Mouse (Mus musculus) large intestine, adult 2 months (tissue): ENCODE measurements around the gene Fkbp1a. TPM values are rescaled to one million over a fixed set of nuclear protein-coding genes. Genes with fewer than 3 reads are reported as not detected.

ENCODE experiments used
- DNase-seq: peaks from one replicate; pipeline ENCODE4 v3.0.0-alpha.2; 2012; ENCODE audit warnings: low read depth, low spot score
- WGBS: fragments of 180-500 bp; shearing (Covaris S2); methylation state at CpG from one replicate; pipeline ENCODE4 v1.1.7; 2018; 5-methylcytosine and 5-hydroxymethylcytosine counted together
- polyA plus RNA-seq: library from polyadenylated mRNA; depleted of rRNA; stranded (reverse); fragments of >200 nt; gene quantifications from 2 replicates; pipeline ENCODE4 v1.2.3, GENCODE M21; 2012; rRNA removed

Gene Fkbp1a
- 82.7 and 98.9 TPM in 2 replicates for polyA plus RNA-seq

DNA sequence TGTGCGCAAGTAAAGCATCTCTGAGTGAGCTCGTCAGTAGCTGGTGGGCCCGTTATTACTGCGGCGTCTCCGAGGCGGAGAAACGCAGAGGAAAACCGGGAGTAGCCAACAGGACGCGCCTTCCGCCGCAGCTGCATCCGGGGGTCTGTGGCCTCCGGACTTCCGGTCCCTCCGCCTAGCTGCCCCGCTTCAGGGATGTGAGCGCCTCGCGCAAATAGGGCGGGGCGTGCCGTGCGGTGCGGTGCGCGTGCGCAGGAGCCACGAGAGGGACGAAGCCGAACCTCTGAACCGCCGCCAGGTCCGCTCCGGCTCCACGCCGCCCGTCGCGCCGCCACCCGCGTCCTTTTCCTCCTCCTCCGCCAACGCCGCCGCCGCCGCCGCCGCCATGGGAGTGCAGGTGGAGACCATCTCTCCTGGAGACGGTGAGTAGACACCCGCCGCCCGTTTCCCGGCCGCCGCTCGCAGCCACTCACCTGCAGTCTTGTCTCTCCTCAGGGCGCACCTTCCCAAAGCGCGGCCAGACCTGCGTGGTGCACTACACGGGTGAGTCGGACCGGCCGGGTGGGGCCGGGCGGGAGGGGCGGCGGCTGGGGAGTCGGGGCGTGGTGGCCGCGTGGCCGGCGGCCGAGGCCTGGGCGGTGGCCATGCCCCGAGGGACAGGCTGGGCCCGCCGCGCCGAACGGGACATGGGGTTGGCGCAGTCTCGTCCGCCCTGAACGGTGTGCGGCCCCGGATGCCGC, at the start of gene Fkbp1a:
Gene Fkbp1a, plus strand, starts transcription at position 161 of the 740 bp plus-strand sequence.
- peak; percentile 53 for DNase-seq
- under 1% methylated on average over 78 of the region's 93 CpGs for WGBS

DNA sequence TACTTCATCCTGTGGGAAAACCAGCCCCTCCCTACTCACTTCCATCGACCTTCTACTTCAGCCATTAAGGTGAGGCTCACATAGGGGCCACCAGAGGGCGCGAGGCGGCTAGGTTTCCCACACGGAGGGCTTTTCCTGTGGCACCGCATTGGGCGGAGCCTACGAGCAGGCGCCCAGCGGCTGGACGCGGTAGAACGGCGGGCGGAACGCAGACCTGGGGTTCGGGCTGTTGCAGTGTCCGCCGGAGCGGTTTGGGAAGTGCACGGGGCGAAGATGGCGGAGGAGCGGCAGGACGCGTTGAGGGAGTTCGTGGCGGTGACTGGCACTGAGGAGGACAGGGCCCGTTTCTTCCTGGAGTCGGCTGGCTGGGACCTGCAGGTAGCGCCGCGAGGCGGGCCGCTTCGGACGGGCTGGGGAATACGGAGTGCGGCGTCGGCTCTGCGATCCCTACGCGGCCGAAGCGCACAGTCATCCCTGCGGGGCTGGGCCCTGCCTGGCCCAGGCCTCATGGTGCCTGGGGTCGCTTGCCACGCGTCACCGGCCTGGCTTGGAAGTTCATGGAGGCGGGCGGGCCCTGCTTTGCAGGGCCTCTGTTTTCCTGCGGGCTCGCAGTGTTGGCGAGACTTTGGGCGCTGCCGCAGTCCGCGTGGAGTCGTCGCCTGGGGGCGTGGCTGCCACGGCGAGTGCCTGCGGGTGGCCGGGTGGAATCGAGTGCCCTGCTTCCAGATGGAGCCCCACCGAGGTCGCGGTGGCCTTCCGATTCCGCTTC, 48.1 kb upstream of the Fkbp1a start, which contains the start of gene Nsfl1c:
Gene Nsfl1c, plus strand, starts transcription at position 148 of the 769 bp plus-strand sequence.
- DNase-seq, result peak; percentile 70
- under 1% methylated on average over 73 of the region's 73 CpGs for WGBS

DNA sequence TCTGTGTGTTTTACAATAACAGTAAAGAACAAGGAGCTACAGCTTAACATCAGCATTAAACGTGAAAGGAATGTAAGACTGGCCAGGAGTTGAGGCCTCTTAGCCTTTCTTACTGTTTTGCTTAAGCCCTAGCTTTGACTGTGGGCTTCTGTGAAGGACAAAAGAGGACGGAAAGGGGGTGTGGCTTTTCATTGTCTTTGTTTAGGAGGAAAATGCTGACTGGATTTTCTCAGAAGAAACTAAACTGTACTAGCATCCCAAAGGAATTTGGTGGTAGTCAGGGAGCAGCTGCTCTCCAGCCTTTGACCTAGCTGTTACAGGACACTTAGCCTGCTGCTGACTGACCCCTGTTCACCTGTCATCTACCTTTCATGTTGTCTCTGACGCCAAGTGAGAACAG, 43.9 kb upstream of the Fkbp1a start:
- 63% methylated on average over 3 of the region's 3 CpGs for WGBS
- no peak for DNase-seq

DNA sequence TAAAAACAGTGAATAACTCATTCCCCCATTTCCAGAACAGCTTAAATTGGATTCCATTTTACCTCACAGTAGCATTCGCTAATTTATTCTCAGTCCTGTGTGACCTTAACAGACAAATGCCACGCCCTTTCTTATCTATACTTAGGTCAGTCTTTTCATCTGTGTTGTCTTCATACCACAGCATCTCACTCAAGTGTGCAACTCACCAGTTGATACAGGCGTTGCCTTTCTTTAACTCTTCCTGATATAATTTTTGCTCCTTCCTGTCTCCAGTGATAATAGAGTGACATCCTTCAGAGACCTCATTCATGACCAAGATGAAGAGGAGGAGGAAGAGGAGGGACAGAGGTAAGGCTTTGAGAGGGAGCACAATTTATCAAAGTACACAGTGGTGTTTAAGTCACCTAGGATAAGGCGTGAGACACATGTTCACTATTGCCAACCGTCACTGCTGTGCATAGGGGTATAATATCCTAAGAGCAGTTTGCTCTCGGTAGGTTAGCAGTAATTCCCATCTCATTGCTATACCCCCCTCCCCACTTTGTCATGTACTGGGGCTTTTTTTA, 41.8 kb upstream of the Fkbp1a start:
- DNase-seq, result no peak
- WGBS, result 80% methylated on average over 6 of the region's 6 CpGs

DNA sequence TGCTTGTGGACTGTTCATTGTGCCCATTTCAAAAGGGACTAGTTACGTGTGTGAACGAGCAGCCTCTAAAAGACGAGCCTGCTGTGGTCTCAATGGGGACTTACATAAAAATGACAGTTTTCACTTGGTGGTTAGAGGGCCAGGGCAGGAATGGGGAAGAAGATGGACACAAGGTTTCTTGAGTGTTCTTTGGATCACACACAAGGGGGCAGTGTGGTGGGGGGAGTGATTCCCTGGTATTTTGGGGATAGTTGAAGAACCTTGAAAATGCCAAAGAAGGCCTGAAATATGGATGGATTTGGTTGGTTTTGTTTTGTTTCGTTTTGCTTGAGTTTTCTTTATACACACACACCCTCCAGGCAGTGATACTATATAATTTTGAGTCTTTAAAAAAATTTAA, 38.1 kb upstream of the Fkbp1a start:
- DNase-seq, result no peak
- WGBS, result 81% methylated on average over 4 of the region's 4 CpGs

DNA sequence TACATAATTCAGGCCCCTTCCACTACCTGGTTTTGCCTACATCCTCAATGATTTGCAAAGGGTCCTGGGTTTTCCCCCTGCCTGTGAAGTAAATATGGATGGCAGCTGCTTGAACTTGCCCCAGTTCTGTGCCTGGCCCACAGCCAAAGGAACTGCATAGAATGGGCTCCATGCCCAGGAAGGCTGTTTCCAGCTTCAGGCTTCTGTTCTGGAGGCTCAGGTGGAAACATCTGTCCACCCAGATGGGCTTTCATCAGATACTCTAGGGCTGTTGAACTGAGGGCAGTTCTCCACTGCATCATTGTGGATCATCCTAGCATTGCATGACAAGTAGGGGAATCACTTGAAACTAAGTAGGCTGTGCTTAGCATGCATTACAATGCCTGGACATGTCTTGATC, 30.1 kb upstream of the Fkbp1a start:
- DNase-seq, result peak; percentile 36

DNA sequence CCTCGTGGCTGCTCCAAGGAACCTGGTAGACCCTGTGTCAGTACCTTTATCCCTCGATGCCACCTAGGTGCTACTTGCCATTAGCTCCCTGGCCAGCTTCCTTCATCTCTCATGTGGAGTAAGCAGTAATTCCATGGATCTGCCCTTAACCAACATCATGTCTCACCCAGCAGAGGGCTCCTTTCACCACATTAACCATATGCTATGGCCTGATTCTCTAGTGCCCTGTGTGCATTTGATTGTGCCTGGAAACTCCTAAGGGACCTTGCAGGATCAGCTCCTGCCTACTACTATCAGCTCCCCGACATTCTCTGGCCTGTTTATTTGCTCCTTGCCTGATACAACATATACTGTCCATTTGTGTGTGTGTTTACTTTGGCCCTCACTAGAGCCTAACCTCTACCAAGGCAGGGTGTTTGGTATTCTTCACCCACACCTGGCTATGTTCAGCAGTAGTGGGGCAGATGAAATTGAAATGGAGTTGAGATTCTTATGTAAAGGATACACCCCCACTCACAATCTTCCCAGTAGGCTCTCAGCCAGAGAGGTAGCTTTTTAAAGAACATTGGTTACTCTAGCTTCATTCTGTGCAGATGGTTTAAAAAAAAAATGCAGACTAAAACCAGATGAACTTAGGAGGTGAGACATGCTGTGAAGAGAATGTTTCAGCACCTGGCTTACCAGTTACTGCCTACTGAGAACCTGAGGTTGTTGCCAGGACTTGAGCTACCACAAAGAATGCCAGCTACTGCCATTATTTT, 28.6 kb upstream of the Fkbp1a start:
- DNase-seq, result no peak
- 76% methylated on average over 3 of the region's 3 CpGs for WGBS

DNA sequence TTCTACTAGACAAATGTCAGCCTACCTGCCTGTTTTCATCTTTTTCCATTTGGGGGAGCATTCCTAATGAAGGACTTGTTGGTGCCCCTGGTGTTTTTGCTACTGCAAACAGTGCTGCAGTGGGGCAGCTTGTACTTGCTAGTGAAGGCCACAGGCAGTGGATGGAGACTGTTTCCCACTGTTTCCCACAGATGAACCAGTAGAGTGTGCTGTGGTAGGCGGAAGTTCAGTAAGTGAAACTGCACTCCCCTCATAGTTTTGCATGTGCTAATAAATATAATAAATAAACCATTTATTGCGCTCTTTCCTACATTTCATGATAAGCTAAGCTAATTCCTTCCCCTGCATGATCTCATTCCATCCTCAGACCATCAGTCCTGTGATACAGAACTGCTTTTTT, 23.3 kb upstream of the Fkbp1a start:
- no peak for DNase-seq
- WGBS, result 85% methylated on average over 2 of the region's 2 CpGs

DNA sequence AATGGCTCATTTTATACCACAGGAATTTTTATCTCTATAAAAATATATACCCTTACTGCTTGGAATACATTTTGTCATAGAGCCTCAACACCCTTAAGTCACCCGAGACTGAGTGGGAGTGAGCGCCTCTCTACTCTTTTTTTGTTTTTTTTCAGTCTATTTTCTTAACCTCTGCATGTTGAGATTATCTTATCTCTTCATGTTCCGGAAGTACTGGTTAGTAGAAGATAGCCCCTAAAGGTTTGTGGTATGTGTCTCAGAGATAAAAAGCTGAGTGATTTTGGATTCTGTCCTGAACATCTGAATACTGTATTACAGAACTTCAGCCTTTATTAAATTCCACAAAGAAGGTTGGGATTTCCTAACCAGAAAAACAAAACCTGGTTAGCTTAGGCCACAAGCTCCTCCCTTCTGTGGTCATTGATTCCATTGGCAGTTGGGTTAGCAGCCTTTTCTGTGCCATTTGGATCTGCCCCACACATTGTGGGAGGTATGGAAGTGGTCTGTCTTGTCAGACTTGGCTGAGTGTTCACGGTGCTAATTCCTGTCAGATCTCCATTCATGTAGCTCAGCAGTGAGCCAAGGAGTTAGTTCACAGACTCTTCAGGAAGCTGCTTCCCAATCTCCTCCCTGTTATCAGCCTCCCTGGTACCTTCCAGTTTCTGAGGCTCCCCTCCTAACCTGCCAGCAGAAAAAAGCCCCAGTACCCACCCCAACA, 17.8 kb upstream of the Fkbp1a start:
- DNase-seq, result no peak
- 65% methylated on average over 4 of the region's 4 CpGs for WGBS

DNA sequence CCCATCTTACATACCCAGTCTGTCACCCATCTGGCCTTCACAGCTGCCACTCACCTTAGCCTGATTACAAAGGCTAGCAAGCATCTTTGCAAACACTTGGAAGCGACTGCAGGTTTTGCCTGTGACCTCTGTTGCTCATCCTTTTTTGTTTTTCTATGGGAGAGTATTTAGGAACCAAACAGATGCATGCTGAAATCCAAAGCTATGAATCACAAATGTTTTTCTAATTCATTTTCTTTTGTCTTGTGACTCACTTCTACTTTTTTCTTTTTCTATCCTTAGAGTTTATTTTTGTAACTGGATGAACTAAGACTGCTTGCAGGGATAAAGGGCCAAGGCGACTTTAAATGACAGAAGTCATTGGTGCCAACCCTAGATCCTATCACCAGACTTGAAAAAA, 16.8 kb upstream of the Fkbp1a start:
- WGBS, result 71% methylated on average over 2 of the region's 2 CpGs
- no peak for DNase-seq

DNA sequence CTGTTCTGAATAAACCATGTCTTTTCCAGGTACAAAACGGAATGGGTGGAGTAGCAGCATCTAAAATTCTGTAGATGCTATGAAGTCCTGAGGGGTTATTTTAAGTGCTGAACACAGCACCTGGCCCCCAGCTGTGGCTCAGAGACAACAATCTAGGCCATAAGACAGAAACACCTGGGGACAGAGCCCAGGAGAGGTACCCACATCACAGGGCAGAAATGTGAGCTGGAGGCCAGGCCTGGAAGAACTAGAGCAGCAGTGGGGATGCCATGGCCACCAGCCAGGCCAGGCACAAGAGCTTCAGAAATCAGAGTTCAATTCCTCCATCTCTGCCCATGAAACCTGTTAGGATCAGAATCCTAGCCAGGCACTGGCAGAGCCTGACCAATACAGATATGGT, 14.2 kb upstream of the Fkbp1a start:
- WGBS, result 92% methylated on average over 1 of the region's 1 CpGs
- DNase-seq, result no peak

DNA sequence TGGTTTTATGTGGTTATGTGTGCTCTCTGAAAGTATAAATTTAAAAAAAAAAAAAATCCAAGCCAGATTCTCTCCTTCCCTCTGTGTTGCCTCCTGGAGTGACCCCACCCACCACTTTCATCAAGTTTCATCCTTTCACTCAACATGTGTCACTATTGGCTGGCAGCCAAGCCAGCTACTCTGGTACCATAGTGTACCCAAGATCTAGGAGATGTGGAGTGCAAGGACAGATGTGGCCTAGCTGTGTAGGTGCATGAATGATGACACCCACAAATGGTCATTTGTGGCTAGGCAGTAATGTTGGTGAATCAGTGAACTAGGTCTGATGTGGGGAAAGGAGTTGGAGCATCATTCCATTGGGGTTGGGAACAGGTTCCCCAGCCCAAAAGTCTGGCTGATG, 13.1 kb upstream of the Fkbp1a start:
- DNase-seq, result no peak

DNA sequence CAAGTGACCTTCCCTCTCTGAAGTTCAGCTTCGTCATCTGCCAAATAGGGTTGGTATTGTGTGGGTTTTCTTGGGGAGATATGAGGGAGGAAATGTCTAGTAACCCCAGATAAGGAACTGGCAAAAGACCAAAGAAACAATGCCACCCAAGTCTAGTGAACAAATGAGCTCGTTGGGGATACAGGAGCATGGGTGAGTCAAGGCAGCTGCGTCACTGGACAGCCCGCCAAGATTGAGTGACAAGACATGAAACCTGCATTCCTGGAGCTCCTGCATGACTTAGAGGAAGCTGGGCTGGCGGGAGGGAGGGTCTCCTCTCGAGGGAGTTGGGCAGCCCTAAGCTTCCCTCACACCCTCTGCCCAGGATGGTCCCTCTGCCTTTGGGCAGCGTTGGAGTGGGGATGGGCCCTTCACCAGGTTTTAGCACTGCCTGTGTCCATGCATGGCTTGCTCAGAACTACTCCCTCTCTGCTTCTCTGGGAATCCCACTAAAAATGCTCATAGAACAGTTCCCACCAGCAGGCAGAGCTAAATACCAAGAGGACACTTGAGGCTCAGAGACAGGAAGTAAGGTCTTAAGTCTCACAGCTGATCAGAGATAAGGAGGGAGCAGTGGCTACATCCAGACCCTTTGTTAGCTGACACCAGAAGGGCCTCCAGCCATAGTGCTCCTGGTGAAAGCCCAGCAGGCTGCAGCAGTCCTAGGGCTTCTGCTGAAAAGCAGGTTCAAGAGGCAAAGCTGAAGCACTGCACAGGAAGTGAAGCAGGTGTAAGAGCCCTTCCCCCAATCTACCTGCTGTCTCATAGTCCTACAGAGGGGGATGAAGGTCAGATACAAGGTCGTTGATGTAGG, 11.7 kb upstream of the Fkbp1a start:
- 33% methylated on average over 8 of the region's 8 CpGs for WGBS
- no peak for DNase-seq

DNA sequence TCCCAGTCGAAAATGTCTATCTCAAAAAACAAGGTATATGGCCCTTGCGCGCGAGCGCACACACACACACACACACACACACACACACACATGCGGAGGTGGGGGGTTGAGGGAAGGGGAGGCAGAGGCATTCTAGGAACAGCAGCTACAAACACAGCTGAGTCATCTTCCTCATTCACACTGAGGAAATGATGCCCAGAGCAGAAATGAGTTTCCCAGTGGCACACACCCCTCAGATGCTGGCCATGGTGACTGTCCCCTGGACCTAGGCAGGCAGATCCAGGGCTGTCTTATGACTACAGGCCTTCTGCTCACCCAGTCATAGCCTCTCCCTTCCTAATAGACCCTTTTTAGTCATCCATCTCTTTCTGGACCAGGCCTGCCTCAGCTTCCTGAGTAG, 8.7 kb upstream of the Fkbp1a start:
- 86% methylated on average over 6 of the region's 6 CpGs for WGBS
- no peak for DNase-seq

DNA sequence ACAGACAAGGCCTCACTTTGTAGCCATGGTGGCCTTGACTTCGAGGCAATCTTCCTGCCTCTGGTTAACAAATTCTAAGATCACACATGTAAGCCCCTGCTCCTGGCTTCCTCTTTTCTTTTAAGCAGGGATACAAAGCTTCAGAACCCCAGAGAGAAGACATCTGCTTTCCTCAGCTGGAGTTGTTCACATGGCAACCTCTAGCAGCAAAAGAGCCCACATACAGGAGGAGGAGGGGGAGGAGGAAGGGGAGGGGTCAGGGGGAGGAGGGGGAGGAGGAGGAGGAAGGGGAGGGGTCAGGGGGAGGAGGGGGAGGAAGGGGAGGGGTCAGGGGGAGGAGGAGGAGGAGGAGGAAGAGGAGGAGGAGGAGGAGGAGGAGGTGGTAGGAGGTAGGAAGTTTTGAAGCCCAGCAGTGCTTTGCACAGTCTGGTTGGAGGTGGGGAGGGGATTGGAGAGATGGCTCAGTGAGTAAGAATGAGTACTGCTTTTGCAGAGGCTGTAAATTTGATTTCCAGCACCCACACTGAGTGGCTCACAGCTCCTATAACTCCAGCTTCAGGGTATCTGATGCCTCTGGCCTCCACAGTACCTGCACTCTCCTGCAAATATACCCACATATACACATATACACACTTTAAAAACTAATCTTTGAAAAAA, 6.2 kb upstream of the Fkbp1a start:
- no peak for DNase-seq
- 25% methylated on average over 1 of the region's 1 CpGs for WGBS

DNA sequence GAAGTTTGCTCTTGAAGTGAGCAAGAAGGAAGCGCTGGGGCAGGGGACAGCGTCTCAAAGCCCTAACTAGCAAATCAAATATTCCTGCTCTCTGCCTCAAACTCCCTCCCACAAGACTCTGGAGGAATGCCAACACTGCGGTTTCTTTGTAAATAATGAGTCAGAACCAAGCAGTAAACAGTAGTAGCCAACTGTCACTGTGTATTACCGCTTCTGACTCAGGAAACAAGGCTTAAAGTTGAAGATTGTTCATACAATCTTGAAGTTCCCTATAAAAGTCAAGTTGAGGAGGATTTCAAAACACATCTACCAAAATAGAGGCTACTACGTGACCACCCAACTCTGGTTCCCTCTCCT, 5.7 kb upstream of the Fkbp1a start:
- DNase-seq, result peak; percentile 94
- WGBS, result 4% methylated on average over 5 of the region's 5 CpGs

DNA sequence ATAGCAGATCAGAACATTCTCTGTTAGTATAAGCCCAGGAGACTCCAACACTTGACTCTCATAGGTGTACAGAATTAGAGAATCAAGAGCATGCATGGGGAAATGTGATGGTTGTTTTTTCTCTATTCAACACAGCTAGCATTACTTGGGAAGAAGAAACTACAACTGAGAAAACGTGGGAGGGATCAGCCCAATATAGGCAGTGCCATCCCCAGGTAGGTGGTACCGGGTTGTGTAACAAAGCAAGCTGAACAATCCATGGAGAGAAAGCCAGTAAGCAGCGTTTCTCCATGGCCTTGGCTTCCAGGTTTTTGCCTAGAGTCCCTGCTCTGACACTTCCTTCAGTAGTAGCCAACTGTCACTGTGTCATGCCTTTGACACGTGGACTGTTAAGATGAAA, 3.6 kb upstream of the Fkbp1a start:
- WGBS, result 77% methylated on average over 4 of the region's 4 CpGs
- no peak for DNase-seq
